Mouse (Mus musculus) lung, postnatal 36 days (tissue): ENCODE data around the gene Ctsm.
"Not testable (repeated sequence)": the region's sequence is repeated elsewhere in the genome, so short reads cannot be mapped to it uniquely, and the experiment has no call there.

Source experiments
- DNase-seq: peaks from one replicate; pipeline ENCODE4 v3.0.0; 2022; ENCODE audit warnings: mixed read lengths

Gene Ctsm

DNA sequence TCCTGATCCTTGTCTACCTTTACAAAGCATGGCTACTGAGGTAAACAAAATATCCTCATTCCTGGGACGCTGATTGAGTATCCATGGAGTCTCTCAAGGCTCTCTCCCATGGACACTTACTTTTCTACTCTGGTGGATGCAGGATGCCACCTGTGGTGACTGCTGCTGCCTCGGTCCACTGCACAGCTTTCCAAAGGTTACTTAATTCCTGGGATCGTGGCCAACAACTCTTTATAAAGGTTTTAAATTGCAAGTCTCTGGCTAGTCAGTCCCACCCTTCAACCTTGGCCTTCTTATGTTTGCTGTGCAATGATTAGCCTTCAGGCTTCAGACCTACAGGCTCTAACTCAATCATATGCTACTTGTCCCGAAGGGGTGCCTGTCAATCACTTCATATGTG is at the start of gene Ctsm:
Gene Ctsm, minus strand, starts transcription at position 209 of the 400 bp plus-strand sequence.
- DNase-seq, result no peak

DNA sequence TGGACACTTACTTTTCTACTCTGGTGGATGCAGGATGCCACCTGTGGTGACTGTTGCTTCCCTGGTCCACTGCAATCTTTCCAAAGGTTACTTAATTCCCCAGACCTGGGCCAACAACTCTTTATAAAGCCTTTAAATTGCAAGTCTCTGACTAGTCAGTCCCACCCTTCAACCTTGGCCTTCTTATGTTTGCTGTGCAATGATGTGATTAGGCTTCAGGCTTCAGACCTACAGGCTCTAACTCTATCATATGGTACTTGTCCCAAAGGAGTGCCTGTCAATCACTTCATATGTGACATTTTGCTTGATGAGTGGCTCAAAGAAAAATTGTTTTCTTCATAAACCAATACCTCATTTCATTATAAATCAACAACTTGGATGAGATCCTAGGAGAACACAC is 28.4 kb upstream of the Ctsm start, which contains the start of gene Cts3:
Gene Cts3, minus strand, starts transcription at position 101 of the 400 bp plus-strand sequence.
- DNase-seq, result no peak

DNA sequence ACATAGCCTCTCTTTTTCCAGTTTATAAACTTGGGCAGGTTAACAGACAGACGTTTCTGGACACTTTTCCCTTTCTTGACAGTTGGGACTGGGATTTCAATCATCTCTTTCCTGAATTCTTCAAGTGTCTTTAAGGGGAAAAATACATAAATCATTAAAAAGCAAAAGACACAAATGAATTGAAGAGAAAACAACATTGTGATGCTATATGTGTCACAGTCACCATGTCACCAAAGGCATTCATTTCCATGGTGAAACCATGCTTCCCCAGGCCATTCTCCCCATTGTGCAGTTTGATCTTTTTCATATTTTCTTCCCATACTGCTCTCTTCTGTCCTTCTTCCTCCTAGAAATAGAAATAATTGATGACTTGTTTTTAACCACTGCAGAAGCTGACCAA is 26.4 kb upstream of the Ctsm start, which contains the start of gene Gm49352:
Gene Gm49352, minus strand, starts transcription at position 101 of the 400 bp plus-strand sequence.
- not testable (repeated sequence) for DNase-seq
